Mouse (Mus musculus): ENCODE data around the gene Tubb2a. TPM values are rescaled to one million over a fixed set of nuclear protein-coding genes. Genes with fewer than 3 reads are reported as not detected.

Tubb2a gene
- polyA plus RNA-seq, 1 experiment = 37.1 TPM

- no peak overlapping the region for H3K4me3 ChIP-seq (replicated peaks; ENCODE audit: control insufficient read depth, low read depth, low read length)
- no peak for TF ChIP-seq CTCF (IDR thresholded peaks at IDR 0.05; ENCODE audit: control insufficient read depth, insufficient read depth, low read length)
- no peak for TF ChIP-seq POLR2A (IDR thresholded peaks at IDR 0.05; ENCODE audit: borderline replicate concordance, control insufficient read depth, low read depth, low read length)
- WGBS = 93% methylated on average over 3 of the region's 3 CpGs
- H3K4me1 ChIP-seq (ENCODE audit: control insufficient read depth, insufficient read depth, low read length) = peaks cover 4% of the 10 kb centered on the region; the same call in 1 of the 2 replicates
- no peak overlapping the region for H3K27ac ChIP-seq (ENCODE audit: control insufficient read depth, insufficient read depth, low read depth, low read length, poor library complexity)
Measured at GRCm38 (mm10) chr13:34072847-34073246, 5.0 kb downstream of the Tubb2a start.

DNA sequence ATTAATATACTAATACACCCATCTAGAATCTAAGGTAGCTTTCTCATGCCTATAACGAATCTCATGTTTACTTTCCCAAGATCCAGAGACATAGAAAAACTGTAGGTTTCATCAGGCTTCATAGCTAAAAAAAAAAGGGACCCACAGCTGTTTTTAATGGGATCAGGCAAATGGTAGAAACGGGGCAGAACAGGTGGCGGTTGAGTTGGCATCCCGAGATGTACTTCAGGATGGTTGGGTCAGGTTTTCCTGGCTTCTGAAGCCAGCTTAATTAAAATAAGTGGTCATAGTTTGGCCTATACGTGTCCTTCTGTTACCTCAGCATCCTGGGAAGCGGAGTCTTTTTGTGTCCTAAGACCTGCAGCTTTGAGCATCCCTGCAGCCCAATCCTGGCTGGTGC, 6.0 kb downstream of the Tubb2a start:
- 87% methylated on average over 6 of the region's 6 CpGs for WGBS
- no peak overlapping the region for H3K27ac ChIP-seq (ENCODE audit: control insufficient read depth, insufficient read depth, low read depth, low read length, poor library complexity)
- H3K4me3 ChIP-seq (replicated peaks; ENCODE audit: control insufficient read depth, low read depth, low read length) = no peak overlapping the region
- H3K4me1 ChIP-seq (ENCODE audit: control insufficient read depth, insufficient read depth, low read length) = peaks cover 4% of the 10 kb centered on the region; the same call in 1 of the 2 replicates
- TF ChIP-seq CTCF (IDR thresholded peaks at IDR 0.05; ENCODE audit: control insufficient read depth, insufficient read depth, low read length) (no peak), POLR2A (IDR thresholded peaks at IDR 0.05; ENCODE audit: borderline replicate concordance, control insufficient read depth, low read depth, low read length) (no peak)

- TF ChIP-seq POLR2A (IDR thresholded peaks at IDR 0.05; ENCODE audit: borderline replicate concordance, control insufficient read depth, low read depth, low read length) (no peak), CTCF (IDR thresholded peaks at IDR 0.05; ENCODE audit: control insufficient read depth, insufficient read depth, low read length) (no peak)
- Histone ChIP-seq H3K27ac (ENCODE audit: control insufficient read depth, insufficient read depth, low read depth, low read length, poor library complexity) (no peak overlapping the region), H3K4me3 (replicated peaks; ENCODE audit: control insufficient read depth, low read depth, low read length) (no peak overlapping the region), H3K4me1 (ENCODE audit: control insufficient read depth, insufficient read depth, low read length) (no peaks in the 10 kb centered on the region)
- 92% methylated on average over 4 of the region's 4 CpGs for WGBS
Measured at GRCm38 (mm10) chr13:34070296-34070695, 7.5 kb downstream of the Tubb2a start.

DNA sequence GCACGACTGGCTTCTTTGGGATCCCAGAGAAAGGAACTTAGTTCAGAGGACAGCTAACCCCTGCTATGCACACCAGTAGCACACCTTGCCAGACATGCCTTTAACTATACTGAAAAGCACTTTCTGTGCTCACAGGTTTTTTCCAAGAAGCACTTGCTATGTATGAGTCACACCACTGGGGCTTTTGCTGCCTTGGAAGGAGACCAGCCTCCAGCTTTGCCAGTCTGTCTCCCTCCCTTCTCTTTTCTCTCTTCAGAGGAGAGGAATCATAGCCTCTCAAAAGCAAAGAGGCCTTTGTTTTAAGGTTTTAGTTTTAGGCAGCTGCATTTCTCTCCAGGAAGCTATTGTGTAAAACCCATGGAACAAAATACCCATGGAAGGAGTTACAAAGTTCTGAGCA, 11.5 kb downstream of the Tubb2a start:
- H3K4me3 ChIP-seq (replicated peaks; ENCODE audit: control insufficient read depth, low read depth, low read length) = no peak overlapping the region
- H3K27ac ChIP-seq (ENCODE audit: control insufficient read depth, insufficient read depth, low read depth, low read length, poor library complexity) = no peak overlapping the region
- 68% methylated on average over 1 of the region's 1 CpGs for WGBS
- no peaks in the 10 kb centered on the region for H3K4me1 ChIP-seq (ENCODE audit: control insufficient read depth, insufficient read depth, low read length)
- no peak for TF ChIP-seq CTCF (IDR thresholded peaks at IDR 0.05; ENCODE audit: control insufficient read depth, insufficient read depth, low read length)
- no peak for TF ChIP-seq POLR2A (IDR thresholded peaks at IDR 0.05; ENCODE audit: borderline replicate concordance, control insufficient read depth, low read depth, low read length)

DNA sequence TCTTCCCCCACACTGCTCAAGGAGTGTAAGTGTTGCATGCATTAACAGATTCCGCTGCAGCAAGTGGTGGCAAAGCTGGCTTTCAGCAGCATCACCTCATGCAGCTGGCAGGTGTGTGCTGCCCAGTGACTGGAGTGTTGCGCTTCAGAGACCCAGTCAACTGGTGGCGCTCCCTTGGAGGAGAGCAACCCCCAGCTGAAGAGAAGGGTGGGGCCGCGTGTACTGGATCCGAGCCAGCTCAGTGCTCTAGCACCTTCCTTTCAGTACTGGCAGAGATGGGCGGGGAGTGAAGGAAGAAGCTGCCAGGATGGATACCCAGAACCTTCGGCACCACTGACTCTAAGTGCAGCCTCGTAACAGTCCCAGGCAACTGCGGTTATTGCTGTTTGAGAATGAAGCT, 15.3 kb downstream of the Tubb2a start:
- no peak overlapping the region for H3K4me3 ChIP-seq (replicated peaks; ENCODE audit: control insufficient read depth, low read depth, low read length)
- WGBS = 78% methylated on average over 10 of the region's 10 CpGs
- no peak for TF ChIP-seq CTCF (IDR thresholded peaks at IDR 0.05; ENCODE audit: control insufficient read depth, insufficient read depth, low read length)
- TF ChIP-seq POLR2A (IDR thresholded peaks at IDR 0.05; ENCODE audit: borderline replicate concordance, control insufficient read depth, low read depth, low read length) = no peak
- H3K4me1 ChIP-seq (ENCODE audit: control insufficient read depth, insufficient read depth, low read length) = no peaks in the 10 kb centered on the region
- H3K27ac ChIP-seq (ENCODE audit: control insufficient read depth, insufficient read depth, low read depth, low read length, poor library complexity) = no peak overlapping the region

- TF ChIP-seq POLR2A (IDR thresholded peaks at IDR 0.05; ENCODE audit: borderline replicate concordance, control insufficient read depth, low read depth, low read length) = no peak
- no peak for TF ChIP-seq CTCF (IDR thresholded peaks at IDR 0.05; ENCODE audit: control insufficient read depth, insufficient read depth, low read length)
- H3K27ac ChIP-seq (ENCODE audit: control insufficient read depth, insufficient read depth, low read depth, low read length, poor library complexity) = no peak overlapping the region
- no peaks in the 10 kb centered on the region for H3K4me1 ChIP-seq (ENCODE audit: control insufficient read depth, insufficient read depth, low read length)
- WGBS = 88% methylated on average over 9 of the region's 9 CpGs
- H3K4me3 ChIP-seq (replicated peaks; ENCODE audit: control insufficient read depth, low read depth, low read length) = no peak overlapping the region
Measured at GRCm38 (mm10) chr13:34060061-34060460, 17.7 kb downstream of the Tubb2a start.

DNA sequence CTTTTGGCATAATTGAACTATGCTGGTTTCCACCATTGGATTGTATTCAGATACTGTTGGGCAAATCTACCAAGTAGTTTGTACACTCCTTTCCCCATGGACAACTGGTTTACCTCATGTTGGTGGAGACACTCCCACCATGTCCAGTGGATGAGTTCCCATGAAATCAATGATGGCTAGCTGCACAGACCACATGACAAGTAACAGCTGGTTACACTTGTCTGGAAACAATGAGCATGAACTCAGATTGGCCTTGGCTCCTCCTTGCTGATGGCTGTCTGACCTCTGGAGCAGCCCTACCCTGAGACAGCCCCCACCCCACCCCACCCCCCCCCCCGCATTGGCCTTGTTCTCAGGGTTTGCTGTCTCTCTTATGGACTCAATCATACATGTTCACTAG, 20.6 kb downstream of the Tubb2a start:
- Histone ChIP-seq H3K4me3 (replicated peaks; ENCODE audit: control insufficient read depth, low read depth, low read length) (no peak overlapping the region), H3K4me1 (ENCODE audit: control insufficient read depth, insufficient read depth, low read length) (no peaks in the 10 kb centered on the region), H3K27ac (ENCODE audit: control insufficient read depth, insufficient read depth, low read depth, low read length, poor library complexity) (no peak overlapping the region)
- WGBS = 76% methylated on average over 1 of the region's 1 CpGs
- TF ChIP-seq CTCF (IDR thresholded peaks at IDR 0.05; ENCODE audit: control insufficient read depth, insufficient read depth, low read length) (no peak), POLR2A (IDR thresholded peaks at IDR 0.05; ENCODE audit: borderline replicate concordance, control insufficient read depth, low read depth, low read length) (no peak)

- peaks cover 4% of the 10 kb centered on the region; the same call in 1 of the 2 replicates for H3K4me1 ChIP-seq (ENCODE audit: control insufficient read depth, insufficient read depth, low read length)
- no peak overlapping the region for H3K27ac ChIP-seq (ENCODE audit: control insufficient read depth, insufficient read depth, low read depth, low read length, poor library complexity)
- no peak for TF ChIP-seq POLR2A (IDR thresholded peaks at IDR 0.05; ENCODE audit: borderline replicate concordance, control insufficient read depth, low read depth, low read length)
- no peak for TF ChIP-seq CTCF (IDR thresholded peaks at IDR 0.05; ENCODE audit: control insufficient read depth, insufficient read depth, low read length)
- H3K4me3 ChIP-seq (replicated peaks; ENCODE audit: control insufficient read depth, low read depth, low read length) = no peak overlapping the region
- WGBS = 87% methylated on average over 3 of the region's 3 CpGs
Measured at GRCm38 (mm10) chr13:34054983-34055382, 22.8 kb downstream of the Tubb2a start.

DNA sequence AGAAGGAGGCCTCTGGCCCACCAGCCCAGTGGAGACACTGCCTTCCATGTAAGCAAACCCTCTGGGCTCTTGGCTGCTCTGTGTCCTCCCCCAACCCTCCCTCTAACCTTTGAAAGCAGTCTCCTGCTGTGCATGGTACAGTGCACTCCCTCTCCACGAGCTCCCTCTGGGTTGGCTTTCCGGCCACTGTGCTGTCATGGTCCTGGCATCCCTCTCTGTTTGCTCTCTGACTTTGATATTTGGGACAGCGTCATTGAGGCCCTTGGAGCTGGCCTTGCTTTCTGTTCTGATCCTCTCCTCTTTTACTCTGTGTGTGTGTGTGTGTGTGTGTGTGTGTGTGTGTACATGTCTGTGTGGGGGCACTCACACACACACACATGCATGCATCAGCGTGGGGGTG, 23.4 kb downstream of the Tubb2a start:
- H3K4me1 ChIP-seq (ENCODE audit: control insufficient read depth, insufficient read depth, low read length) = peaks cover 4% of the 10 kb centered on the region; the same call in 1 of the 2 replicates
- no peak overlapping the region for H3K27ac ChIP-seq (ENCODE audit: control insufficient read depth, insufficient read depth, low read depth, low read length, poor library complexity)
- WGBS = 82% methylated on average over 4 of the region's 4 CpGs
- no peak for TF ChIP-seq POLR2A (IDR thresholded peaks at IDR 0.05; ENCODE audit: borderline replicate concordance, control insufficient read depth, low read depth, low read length)
- TF ChIP-seq CTCF (IDR thresholded peaks at IDR 0.05; ENCODE audit: control insufficient read depth, insufficient read depth, low read length) = no peak
- no peak overlapping the region for H3K4me3 ChIP-seq (replicated peaks; ENCODE audit: control insufficient read depth, low read depth, low read length)

Data from bone marrow, adult 2 months (tissue).